In the genomic region with DNA sequence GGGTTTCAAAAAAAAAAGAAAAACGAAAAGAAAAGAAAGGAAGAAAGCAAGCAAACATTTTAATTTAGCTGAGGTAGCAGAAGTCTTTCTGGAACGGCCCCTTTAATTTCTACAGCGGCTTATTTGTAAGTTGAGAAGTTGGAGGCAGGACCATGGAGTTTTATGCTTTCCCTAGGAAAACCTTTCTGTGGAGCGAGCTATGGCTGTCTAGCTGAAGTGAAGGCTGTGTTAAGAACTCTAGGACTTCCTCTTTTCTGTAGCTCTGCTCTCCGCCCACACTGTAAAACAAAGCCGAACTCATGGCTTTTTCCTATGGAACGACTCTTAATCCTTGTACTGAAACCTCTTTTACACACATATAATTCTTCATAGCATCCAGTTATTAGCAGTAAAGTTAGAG, we compare ENCODE assay signal across 8 mouse cellular contexts. TPM values are rescaled to one million over a fixed set of nuclear protein-coding genes. Genes with fewer than 3 reads are reported as not detected.
A peak's percentile ranks its signal among the peaks of the same experiment; 100 is the strongest.
DNase-seq lines count a peak whose midpoint lies in the region; ATAC-seq and TF ChIP-seq lines count a peak whose summit lies in the region.

No protein-coding gene starts in this region.

- TF ChIP-seq CTCF in spleen, adult 2 months (IDR thresholded peaks at IDR 0.05; ENCODE audit: extremely low read depth, insufficient read depth, insufficient read length, insufficient replicate concordance): no peak

- no peaks in the 10 kb centered on the region for H3K27me3 ChIP-seq in spleen, adult 2 months (ENCODE audit: control insufficient read depth, insufficient read depth, low read length)
- no peaks in the 10 kb centered on the region for H3K27me3 ChIP-seq in forebrain, embryonic 12.5 days
- H3K27me3 ChIP-seq in limb, embryonic 13.5 days: no peaks in the 10 kb centered on the region
- H3K27me3 ChIP-seq in stomach, embryonic 16.5 days (ENCODE audit: control insufficient read depth, insufficient read depth, low read length): no peaks in the 10 kb centered on the region

- WGBS in spleen, adult 2 months: 7% methylated on average over 7 of the region's 7 CpGs
- 61% methylated on average over 7 of the region's 7 CpGs for WGBS in forebrain, embryonic 12.5 days
- 7% methylated on average over 7 of the region's 7 CpGs for WGBS in limb, embryonic 13.5 days
- 24% methylated on average over 7 of the region's 7 CpGs for WGBS in stomach, embryonic 16.5 days

- H3K9me3 ChIP-seq in forebrain, embryonic 12.5 days: no peaks in the 10 kb centered on the region
- H3K9me3 ChIP-seq in limb, embryonic 13.5 days: no peaks in the 10 kb centered on the region
- no peaks in the 10 kb centered on the region for H3K9me3 ChIP-seq in stomach, embryonic 16.5 days (replicated peaks; ENCODE audit: control insufficient read depth, low read length)

- no peaks in the 10 kb centered on the region for H3K36me3 ChIP-seq in spleen, adult 2 months (ENCODE audit: control insufficient read depth, insufficient read depth, low read length)
- H3K36me3 ChIP-seq in forebrain, embryonic 12.5 days (replicated peaks): no peaks in the 10 kb centered on the region
- no peaks in the 10 kb centered on the region for H3K36me3 ChIP-seq in limb, embryonic 13.5 days
- H3K36me3 ChIP-seq in stomach, embryonic 16.5 days (ENCODE audit: control insufficient read depth, insufficient read depth, low read length): no peaks in the 10 kb centered on the region

- DNase-seq in spleen, adult 2 months (ENCODE audit: low read depth in 1 of 2, low spot score in 2 of 2): no peak
- no peak for DNase-seq in spleen, postnatal 4 days (ENCODE audit: low spot score in 2 of 2)
- DNase-seq in cerebellum, postnatal 14 days: no peak
- DNase-seq in gastrocnemius, postnatal 36 days: no peak
- no peak for DNase-seq in layer of hippocampus, postnatal 14 days (ENCODE audit: low spot score in 2 of 2)

- intact Hi-C loops in gastrocnemius, postnatal 36 days (cut with DNase I): no loop called here

- H3K4me2 ChIP-seq in forebrain, embryonic 12.5 days: peak overlapping the region; percentile 24; the same call in 1 of the 2 replicates
- peak overlapping the region; percentile 77 for H3K4me2 ChIP-seq in limb, embryonic 13.5 days (replicated peaks)
- H3K4me2 ChIP-seq in stomach, embryonic 16.5 days (ENCODE audit: low read depth, low read length): peak overlapping the region; percentile 86

- H3K4me3 ChIP-seq in spleen, adult 2 months (ENCODE audit: extremely low read depth, insufficient read depth, insufficient read length): peak overlapping the region; percentile 49
- peak overlapping the region; percentile 18; the same call in 1 of the 2 replicates for H3K4me3 ChIP-seq in forebrain, embryonic 12.5 days (replicated peaks)
- peak overlapping the region; percentile 67 for H3K4me3 ChIP-seq in limb, embryonic 13.5 days
- H3K4me3 ChIP-seq in stomach, embryonic 16.5 days (replicated peaks; ENCODE audit: low read length): peak overlapping the region; percentile 39

- peaks cover 6% of the 10 kb centered on the region for H3K4me1 ChIP-seq in spleen, adult 2 months (ENCODE audit: control insufficient read depth, insufficient read depth, insufficient read length)
- H3K4me1 ChIP-seq in forebrain, embryonic 12.5 days: peaks cover 24% of the 10 kb centered on the region
- H3K4me1 ChIP-seq in limb, embryonic 13.5 days: peaks cover 18% of the 10 kb centered on the region
- H3K4me1 ChIP-seq in stomach, embryonic 16.5 days (ENCODE audit: control insufficient read depth, insufficient read depth, low read length): peaks cover 18% of the 10 kb centered on the region

- peak overlapping the region; percentile 81; the same call in 1 of the 2 replicates for H3K27ac ChIP-seq in spleen, adult 2 months (ENCODE audit: insufficient read depth, low read length)
- H3K27ac ChIP-seq in forebrain, embryonic 12.5 days: no peak overlapping the region
- peak overlapping the region; percentile 82 for H3K27ac ChIP-seq in limb, embryonic 13.5 days
- peak overlapping the region; percentile 60 for H3K27ac ChIP-seq in stomach, embryonic 16.5 days (ENCODE audit: low read length)

- H3K9ac ChIP-seq in forebrain, embryonic 12.5 days: no peak overlapping the region
- H3K9ac ChIP-seq in limb, embryonic 13.5 days: peak overlapping the region; percentile 60
- peak overlapping the region; percentile 52 for H3K9ac ChIP-seq in stomach, embryonic 16.5 days (ENCODE audit: low read length)

- no peak for TF ChIP-seq POLR2A in spleen, adult 2 months (IDR thresholded peaks at IDR 0.05; ENCODE audit: low read depth, low read length)

- ATAC-seq in forebrain, embryonic 12.5 days (ENCODE audit: low FRiP score): no peak
- ATAC-seq in limb, embryonic 13.5 days (ENCODE audit: low FRiP score, low read depth): 0 out of 2 replicates have a peak, but pooled peaks have one; percentile 11
- ATAC-seq in stomach, embryonic 16.5 days (ENCODE audit: insufficient read depth, low FRiP score): no peak

RNA-seq across cellular contexts. Expression of gene Prcp, which starts 2.3 kb away (rescaled TPM):
- 26.8 and 30.3 TPM in 2 replicates for polyA plus RNA-seq in spleen, adult 2 months (2012; rRNA removed)
- 16.6 and 18.3 TPM in 2 replicates for polyA plus RNA-seq in forebrain, embryonic 12.5 days (2016; fragmentation: Nextera tagmentation; extraction: Ambion mirVana)
- polyA plus RNA-seq in limb, embryonic 13.5 days (2015; fragmentation: Nextera tagmentation; extraction: Ambion mirVana): 25.7 and 27.2 TPM in 2 replicates
- polyA plus RNA-seq in stomach, embryonic 16.5 days (2015; fragmentation: Nextera tagmentation; extraction: Ambion mirVana): 24.3 and 24.7 TPM in 2 replicates
- total RNA-seq in gastrocnemius, postnatal 36 days (2021): 1 to 10 TPM; 4.2 to 4.7 TPM
- 10 to 100 TPM in 1 of 2 experiments, 1 to 10 TPM in 1; 8.8 to 10.9 TPM for total RNA-seq in layer of hippocampus, postnatal 14 days (2021)

RNA-seq across cellular contexts. Expression of gene Ddias, which starts 2.5 kb away (rescaled TPM):
- polyA plus RNA-seq in spleen, adult 2 months (2012; rRNA removed): 0.09 and 0.28 TPM in 2 replicates
- polyA plus RNA-seq in forebrain, embryonic 12.5 days (2016; fragmentation: Nextera tagmentation; extraction: Ambion mirVana): 19.7 and 21.5 TPM in 2 replicates
- polyA plus RNA-seq in limb, embryonic 13.5 days (2015; fragmentation: Nextera tagmentation; extraction: Ambion mirVana): 13.0 and 14.0 TPM in 2 replicates
- 9.2 and 10.6 TPM in 2 replicates for polyA plus RNA-seq in stomach, embryonic 16.5 days (2015; fragmentation: Nextera tagmentation; extraction: Ambion mirVana)
- under 1 TPM; 0.12 to 0.18 TPM for total RNA-seq in gastrocnemius, postnatal 36 days (2021)
- 1 to 10 TPM in 1 of 2 experiments, under 1 TPM in 1; 0.86 to 2.2 TPM for total RNA-seq in layer of hippocampus, postnatal 14 days (2021)

Comparison
In these comparisons a context has a peak if more than half of its experiments do, and no peak if none do; other contexts are left out.
1. H3K4me2 ChIP-seq: peak in every context shown above with its lines; median percentile 86 in stomach, embryonic 16.5 days; 77 in limb, embryonic 13.5 days; 24 in forebrain, embryonic 12.5 days.